Comparison of ENCODE assay signal across 8 mouse cellular contexts in genomic region chr15:89088607-89089247, GRCm38 (mm10). TPM values are rescaled to one million over a fixed set of nuclear protein-coding genes. Genes with fewer than 3 reads are reported as not detected.
A peak's percentile ranks its signal among the peaks of the same experiment; 100 is the strongest.
DNase-seq lines count a peak whose midpoint lies in the region; ATAC-seq and TF ChIP-seq lines count a peak whose summit lies in the region.

Gene Selenoo, plus strand, starts transcription at chr15:89089084.

- peak; percentile 96 for ATAC-seq in erythroid progenitor cell, adult 5-6 weeks (replicated peaks; ENCODE audit: low FRiP score, poor library complexity, severe bottlenecking)
- ATAC-seq in heart, embryonic 13.5 days (ENCODE audit: extremely low read depth, insufficient number of reproducible peaks, low FRiP score, low TSS enrichment): peak; percentile 78
- peak; percentile 94 for ATAC-seq in liver, embryonic 12.5 days
- peak; percentile 96 for ATAC-seq in stomach, embryonic 15.5 days (ENCODE audit: insufficient read depth, low FRiP score, low read depth)

- H3ac ChIP-seq in C2C12 (ENCODE audit: control insufficient read depth, insufficient read length, low read depth): peak within 1 kb of the TSS; percentile 84

- peaks cover 12% of the 10 kb centered on the region for H3K79me2 ChIP-seq in C2C12 (ENCODE audit: control insufficient read depth, insufficient read depth)

- no peaks in the 10 kb centered on the region for H3K27me3 ChIP-seq in C2C12 (ENCODE audit: control insufficient read depth, insufficient read depth, insufficient read length)
- no peaks in the 10 kb centered on the region for H3K27me3 ChIP-seq in heart, embryonic 13.5 days (replicated peaks)
- no peaks in the 10 kb centered on the region for H3K27me3 ChIP-seq in liver, embryonic 12.5 days (replicated peaks)
- no peaks in the 10 kb centered on the region for H3K27me3 ChIP-seq in stomach, embryonic 15.5 days (replicated peaks)

- no peak for TF ChIP-seq CTCF in C2C12 (IDR thresholded peaks at IDR 0.05; ENCODE audit: control insufficient read depth, insufficient read depth, insufficient read length)

- peak within 1 kb of the TSS; percentile 94 for H3K9ac ChIP-seq in heart, embryonic 13.5 days
- peak within 1 kb of the TSS; percentile 98 for H3K9ac ChIP-seq in liver, embryonic 12.5 days
- peak within 1 kb of the TSS; percentile 93 for H3K9ac ChIP-seq in stomach, embryonic 15.5 days

- H3K79me3 ChIP-seq in C2C12 (ENCODE audit: low read depth): no peaks in the 10 kb centered on the region

- peaks cover 13% of the 10 kb centered on the region for H3K36me3 ChIP-seq in C2C12 (ENCODE audit: control insufficient read depth, insufficient read depth)
- peaks cover 49% of the 10 kb centered on the region for H3K36me3 ChIP-seq in heart, embryonic 13.5 days
- peaks cover 53% of the 10 kb centered on the region for H3K36me3 ChIP-seq in liver, embryonic 12.5 days
- peaks cover 39% of the 10 kb centered on the region for H3K36me3 ChIP-seq in stomach, embryonic 15.5 days

- DNase-seq in brain, embryonic 18.5 days (ENCODE audit: low read depth, low spot score): peak; percentile 75
- peak; percentile 95 for DNase-seq in kidney, postnatal 10 days
- DNase-seq in natural killer cell, adult 2 months (ENCODE audit: low spot score in 2 of 2): peak; percentile 77 to 81

- H3K4me3 ChIP-seq in C2C12 (ENCODE audit: insufficient read depth, poor library complexity, severe bottlenecking): peak within 1 kb of the TSS; percentile 84
- H3K4me3 ChIP-seq in heart, embryonic 13.5 days: peak within 1 kb of the TSS; percentile 83
- peak within 1 kb of the TSS; percentile 99 for H3K4me3 ChIP-seq in liver, embryonic 12.5 days
- peak within 1 kb of the TSS; percentile 90 for H3K4me3 ChIP-seq in stomach, embryonic 15.5 days (replicated peaks)

- H3K9me3 ChIP-seq in heart, embryonic 13.5 days: no peaks in the 10 kb centered on the region
- H3K9me3 ChIP-seq in liver, embryonic 12.5 days (replicated peaks): no peaks in the 10 kb centered on the region
- no peaks in the 10 kb centered on the region for H3K9me3 ChIP-seq in stomach, embryonic 15.5 days

- H3K4me2 ChIP-seq in heart, embryonic 13.5 days: peak within 1 kb of the TSS; percentile 93
- peak within 1 kb of the TSS; percentile 99 for H3K4me2 ChIP-seq in liver, embryonic 12.5 days
- peak within 1 kb of the TSS; percentile 98 for H3K4me2 ChIP-seq in stomach, embryonic 15.5 days

- 2% methylated on average over 33 of the region's 38 CpGs for WGBS in heart, embryonic 13.5 days
- WGBS in liver, embryonic 12.5 days (ENCODE audit: insufficient replicate concordance): 2% methylated on average over 38 of the region's 38 CpGs
- under 1% methylated on average over 38 of the region's 38 CpGs for WGBS in stomach, embryonic 15.5 days

- H3K27ac ChIP-seq in heart, embryonic 13.5 days (replicated peaks): peak within 1 kb of the TSS; percentile 74
- H3K27ac ChIP-seq in liver, embryonic 12.5 days: peak within 1 kb of the TSS; percentile 83
- H3K27ac ChIP-seq in stomach, embryonic 15.5 days: peak within 1 kb of the TSS; percentile 82

- H3K4me1 ChIP-seq in heart, embryonic 13.5 days: peaks cover 18% of the 10 kb centered on the region
- peaks cover 25% of the 10 kb centered on the region for H3K4me1 ChIP-seq in liver, embryonic 12.5 days
- H3K4me1 ChIP-seq in stomach, embryonic 15.5 days: peaks cover 15% of the 10 kb centered on the region

TF ChIP-seq in C2C12, 6 proteins besides CTCF, POLR2A, EP300 and RAD21:
- TF ChIP-seq MAX (IDR thresholded peaks at IDR 0.05): peak; percentile 25
- TF ChIP-seq MYOD1 (IDR thresholded peaks at IDR 0.05; ENCODE audit: control insufficient read depth, insufficient read length, low read depth): peak; percentile 2
- no peak for TF ChIP-seq MYOG (IDR thresholded peaks at IDR 0.05; ENCODE audit: control insufficient read depth, extremely low read depth, insufficient read length)
- TF ChIP-seq USF1 (IDR thresholded peaks at IDR 0.05; ENCODE audit: low read depth): no peak
- no peak for TF ChIP-seq CEBPB (IDR thresholded peaks at IDR 0.05; ENCODE audit: low read depth)
- TF ChIP-seq FOSL1 (IDR thresholded peaks at IDR 0.05; ENCODE audit: insufficient read depth, low read length, poor library complexity, severe bottlenecking): no peak
TF ChIP-seq in C2C12: peak in this region for 2.

RNA-seq across cellular contexts. Expression of gene Selenoo, which starts in this region (rescaled TPM):
- 13.7 TPM for polyA plus RNA-seq in C2C12 (2012; fragmentation: generic; extraction: Trizol)
- 6.1 and 9.6 TPM in 2 replicates for total RNA-seq in erythroid progenitor cell, adult 5-6 weeks (2015; ENCODE audit: low replicate concordance)
- 12.5 and 15.3 TPM in 2 replicates for total RNA-seq in erythroid progenitor cell, adult 5-6 weeks (2017; ENCODE audit: low replicate concordance)
- polyA plus RNA-seq in heart, embryonic 13.5 days (2015; fragmentation: Nextera tagmentation; extraction: Ambion mirVana): 10.8 and 11.6 TPM in 2 replicates
- polyA plus RNA-seq in liver, embryonic 12.5 days (2016; fragmentation: Nextera tagmentation; extraction: Ambion mirVana): 11.6 and 12.8 TPM in 2 replicates
- polyA plus RNA-seq in stomach, embryonic 15.5 days (2015; fragmentation: Nextera tagmentation; extraction: Ambion mirVana): 17.9 and 19.7 TPM in 2 replicates

Comparison
In these comparisons a context has a peak if more than half of its experiments do, and no peak if none do; other contexts are left out.
1. Peak in every context shown above with its lines: DNase-seq, ATAC-seq, H3K4me3 ChIP-seq and H3K27ac ChIP-seq.